Mouse (Mus musculus) c-Kit-positive CD71-positive TER-119-negative erythroid progenitor cells, embryonic 14.5 days (primary cell): ENCODE data around the gene Tmem120b.

Experiments used
- DNase-seq: peaks from one replicate; pipeline ENCODE4 v3.0.0-alpha.2; 2013; ENCODE audit warnings: low read depth

Gene Tmem120b

DNA sequence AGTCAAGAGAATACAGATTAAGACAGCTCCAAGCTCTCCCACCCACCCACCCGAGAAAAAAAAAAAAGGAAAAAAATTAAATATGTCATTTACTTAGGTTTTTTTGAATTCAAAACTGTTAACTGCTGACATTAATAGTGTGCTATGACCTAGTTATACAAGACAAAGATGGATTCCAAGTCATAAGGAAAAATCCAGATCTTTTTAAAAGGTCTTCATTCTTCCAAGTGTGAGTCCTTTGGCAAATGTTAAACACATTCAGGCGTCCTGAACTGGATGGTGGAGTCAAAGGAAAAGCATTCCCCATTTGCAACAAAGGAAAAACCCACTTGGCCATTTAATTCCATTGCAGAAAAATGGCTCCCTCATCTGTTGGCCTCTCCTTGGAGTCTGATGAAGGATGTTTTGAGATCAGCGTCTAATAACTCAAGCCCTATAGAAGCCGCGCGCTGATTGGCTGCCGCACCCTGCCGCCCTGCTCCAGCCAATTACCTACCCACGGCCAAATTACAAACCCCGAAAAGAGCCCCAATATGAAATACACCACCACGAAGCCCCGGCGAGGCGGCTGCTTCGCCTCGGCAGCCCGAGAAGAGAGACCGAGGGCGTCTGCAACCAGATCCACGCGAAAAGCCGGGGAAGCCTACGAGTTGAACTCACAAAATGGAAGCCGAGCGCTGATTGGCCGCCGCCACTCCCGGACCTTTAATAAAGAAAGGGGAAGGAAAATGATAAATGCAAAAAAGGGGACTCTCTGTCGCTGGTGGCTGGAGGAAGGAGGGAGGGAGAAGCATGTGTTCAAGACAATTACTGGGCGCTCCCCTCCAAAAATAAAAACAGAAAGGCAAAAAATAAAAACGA lies 72.7 kb downstream of the Tmem120b start:
- DNase-seq, result peak; percentile 89

DNA sequence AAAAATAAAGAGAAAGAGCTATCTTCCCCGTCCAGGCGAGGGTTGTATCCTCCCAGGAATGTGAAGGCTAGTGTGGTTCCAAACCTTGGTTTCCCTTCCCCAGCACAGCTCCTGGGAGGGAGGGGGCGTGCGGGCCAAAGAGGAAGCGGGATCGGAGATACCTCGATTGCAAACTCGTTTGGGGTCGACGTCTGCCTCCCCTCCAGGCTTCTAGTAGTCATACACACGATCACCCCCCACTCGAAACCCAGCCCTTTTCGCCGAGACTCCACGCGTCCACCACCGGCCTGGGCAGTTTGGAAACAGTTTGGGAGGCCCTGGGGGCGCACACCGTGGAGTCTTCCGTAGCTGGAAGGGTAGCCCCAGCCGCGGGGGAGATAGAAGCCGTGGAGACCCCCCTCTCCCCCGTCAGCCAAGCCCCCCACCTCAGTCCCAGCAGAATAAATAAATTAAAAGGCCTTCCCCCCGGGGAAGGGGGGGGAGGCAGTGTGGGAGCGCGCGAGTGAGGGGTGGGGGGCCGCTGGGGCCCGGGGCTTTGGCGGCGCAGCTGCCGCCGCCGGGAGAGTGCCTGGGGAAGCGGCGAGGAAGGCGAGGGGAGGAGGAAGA lies 73.4 kb downstream of the Tmem120b start:
- DNase-seq, result no peak

DNA sequence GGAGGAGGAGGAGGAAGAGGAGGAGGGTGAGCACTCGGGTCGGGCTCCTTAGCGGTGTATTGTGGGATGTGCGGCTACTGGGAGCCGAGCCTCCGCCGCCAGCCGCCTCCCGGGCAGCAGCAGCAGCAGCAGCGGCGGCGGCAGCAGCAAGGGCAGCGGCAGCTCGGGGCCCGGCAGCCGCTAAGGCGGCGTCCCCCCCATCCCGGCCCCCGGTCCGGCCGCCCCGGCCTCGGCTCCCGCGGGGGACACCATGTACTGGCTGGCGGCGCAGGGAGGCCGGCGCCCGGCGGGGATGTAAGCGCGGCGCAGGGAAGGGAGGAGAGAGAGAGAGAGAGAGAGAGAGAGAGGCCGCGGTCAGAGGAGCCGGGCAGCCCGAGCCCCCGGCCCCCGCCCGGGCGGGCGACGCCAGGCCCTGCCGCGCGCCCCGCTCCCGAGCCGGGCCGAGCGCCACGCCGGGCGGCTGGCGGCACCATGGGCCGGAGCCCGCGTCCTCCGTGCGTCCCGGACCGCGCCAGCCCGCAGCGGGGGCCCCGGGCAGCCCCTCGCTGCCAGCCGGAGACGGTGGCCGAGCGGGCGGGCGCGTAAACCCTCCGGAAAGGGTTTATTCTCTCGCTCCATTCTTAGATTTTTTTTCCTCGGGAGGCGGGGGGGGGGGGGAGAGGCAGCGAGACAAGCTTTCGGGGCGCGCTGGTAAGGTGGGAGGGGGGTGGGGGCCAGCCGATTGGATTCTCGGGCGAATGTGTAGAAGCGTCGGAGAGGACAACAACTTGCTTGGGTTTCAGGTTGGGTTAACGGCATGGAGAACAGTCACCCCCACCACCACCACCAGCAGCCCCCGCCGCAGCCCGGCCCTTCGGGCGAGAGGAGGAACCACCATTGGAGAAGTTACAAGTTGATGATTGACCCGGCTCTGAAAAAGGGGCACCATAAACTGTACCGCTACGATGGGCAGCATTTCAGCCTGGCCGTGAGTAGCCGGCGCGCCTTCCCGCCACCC lies 74.2 kb downstream of the Tmem120b start, which contains the start of gene Setd1b:
TSS of gene Setd1b (plus strand) at position 33 of the 997 bp plus-strand sequence.
- DNase-seq, result no peak

DNA sequence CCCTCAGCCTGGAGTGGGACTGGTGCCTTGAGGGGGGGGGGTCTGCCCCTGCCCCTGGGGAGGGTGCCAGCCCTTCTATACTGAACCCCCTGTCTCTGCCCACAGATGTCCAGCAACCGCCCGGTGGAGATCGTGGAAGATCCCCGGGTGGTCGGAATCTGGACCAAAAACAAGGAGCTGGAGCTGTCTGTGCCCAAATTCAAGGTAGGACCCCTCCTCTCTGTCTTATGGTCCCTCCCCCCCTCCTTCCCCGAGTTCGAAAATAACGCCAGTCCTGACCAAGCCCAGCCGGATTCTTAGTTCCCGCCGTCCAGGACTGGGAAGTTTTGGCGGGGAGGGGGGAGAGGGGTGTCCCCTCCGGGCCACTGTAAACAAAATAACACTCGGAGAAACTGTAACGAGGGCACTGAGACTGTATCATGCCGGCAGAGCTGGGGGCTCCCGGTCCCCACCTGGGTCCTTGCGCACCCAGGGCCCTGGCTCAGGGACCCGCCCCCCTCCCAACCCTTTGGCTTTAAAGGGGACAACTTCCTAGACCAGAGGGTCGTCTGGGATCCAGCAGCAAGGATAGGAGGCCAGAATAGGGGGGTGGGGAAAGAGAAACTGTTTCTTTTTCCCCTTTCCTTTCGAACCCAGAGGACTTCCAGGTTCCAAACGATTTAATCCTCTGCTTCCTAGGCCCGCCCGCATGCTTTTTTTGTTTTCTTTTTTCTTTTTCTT lies 75.2 kb downstream of the Tmem120b start:
- DNase-seq, result no peak

DNA sequence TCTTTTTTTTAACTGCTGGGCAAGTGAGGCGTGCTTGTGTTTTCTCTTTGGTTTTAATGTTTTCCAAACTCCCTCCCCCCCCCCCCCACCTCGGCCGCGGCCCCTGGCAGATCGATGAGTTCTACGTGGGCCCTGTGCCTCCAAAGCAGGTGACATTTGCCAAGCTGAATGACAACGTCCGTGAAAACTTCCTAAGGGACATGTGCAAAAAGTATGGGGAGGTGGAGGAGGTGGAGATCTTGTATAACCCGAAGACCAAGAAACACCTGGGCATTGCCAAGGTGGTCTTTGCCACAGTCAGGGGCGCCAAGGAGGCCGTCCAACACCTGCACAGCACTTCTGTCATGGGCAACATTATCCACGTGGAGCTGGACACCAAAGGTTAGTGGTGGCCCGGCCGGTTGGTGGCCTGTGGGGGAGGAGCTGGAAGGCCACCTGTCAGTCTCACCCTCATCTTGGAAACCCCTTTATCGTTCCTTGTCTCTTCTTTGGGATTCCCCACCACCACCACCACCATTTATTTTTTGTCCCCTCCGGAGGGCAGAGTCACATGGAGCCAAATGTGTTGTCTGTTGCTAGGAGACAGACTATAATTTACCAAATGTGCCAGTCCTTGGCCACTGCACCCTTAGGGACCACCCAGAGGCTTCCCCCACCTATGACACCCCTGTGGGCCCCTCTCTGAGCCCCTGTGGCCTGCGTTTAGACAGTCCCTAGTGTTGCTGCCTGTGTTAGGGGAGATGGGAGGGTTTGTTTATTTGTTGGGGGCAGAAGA lies 75.9 kb downstream of the Tmem120b start:
- no peak for DNase-seq

DNA sequence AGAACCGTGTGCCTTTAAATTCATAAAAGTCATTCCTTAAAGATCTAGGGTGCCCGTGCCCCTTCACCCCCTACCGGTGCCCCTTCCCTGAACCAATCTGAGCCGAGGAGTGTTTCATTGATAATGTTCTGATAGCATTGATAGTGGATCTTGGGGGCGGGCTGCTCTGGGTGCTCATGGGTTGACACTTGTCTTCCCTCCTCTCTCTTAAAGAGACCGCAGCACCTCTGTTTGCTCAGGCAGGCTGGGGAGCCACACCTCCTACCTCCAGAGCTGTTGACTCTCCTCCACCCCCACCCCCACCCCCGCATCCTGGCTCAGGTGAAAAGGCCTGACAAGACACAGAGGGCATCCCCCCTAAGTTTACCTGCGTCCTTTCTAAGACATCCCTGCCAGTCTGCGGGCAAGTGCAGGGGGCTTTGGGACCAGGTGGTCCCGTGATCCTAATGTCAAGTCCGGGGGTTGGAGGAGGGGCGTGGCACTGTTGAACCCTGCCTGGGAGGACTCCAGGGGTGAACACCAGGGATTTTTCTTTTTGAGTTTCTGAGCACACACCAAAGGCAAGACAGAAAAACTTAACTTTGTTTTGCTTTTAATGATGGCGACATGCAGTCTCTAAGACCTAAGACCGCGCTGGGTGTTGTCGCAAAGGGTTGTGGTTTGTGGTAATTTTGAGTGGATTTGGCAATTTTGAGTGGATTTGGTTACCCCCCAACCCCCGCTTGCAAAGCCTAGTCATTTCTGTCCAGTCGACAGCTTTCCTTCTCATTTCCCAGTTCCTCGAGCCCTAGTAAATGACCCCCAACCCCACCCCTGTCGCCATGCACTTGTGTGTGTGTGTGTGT lies 76.8 kb downstream of the Tmem120b start:
- no peak for DNase-seq

DNA sequence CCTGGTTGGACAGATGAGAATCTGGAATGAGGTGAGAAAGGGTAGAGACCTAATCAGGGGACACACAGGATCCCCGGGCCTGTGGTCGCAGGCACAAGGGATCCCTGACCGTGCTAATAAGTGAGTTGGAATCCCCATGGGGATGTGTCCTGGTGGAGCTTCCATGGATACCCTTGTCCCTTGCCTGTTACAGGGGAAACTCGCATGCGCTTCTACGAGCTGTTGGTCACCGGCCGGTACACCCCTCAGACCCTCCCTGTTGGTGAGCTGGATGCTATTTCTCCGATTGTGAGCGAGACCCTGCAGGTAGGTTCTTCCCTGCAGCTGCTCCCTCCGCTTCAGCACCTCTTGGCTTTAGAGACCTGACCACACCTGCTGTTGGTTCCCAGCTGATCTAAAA lies 78.1 kb downstream of the Tmem120b start:
- DNase-seq, result no peak

DNA sequence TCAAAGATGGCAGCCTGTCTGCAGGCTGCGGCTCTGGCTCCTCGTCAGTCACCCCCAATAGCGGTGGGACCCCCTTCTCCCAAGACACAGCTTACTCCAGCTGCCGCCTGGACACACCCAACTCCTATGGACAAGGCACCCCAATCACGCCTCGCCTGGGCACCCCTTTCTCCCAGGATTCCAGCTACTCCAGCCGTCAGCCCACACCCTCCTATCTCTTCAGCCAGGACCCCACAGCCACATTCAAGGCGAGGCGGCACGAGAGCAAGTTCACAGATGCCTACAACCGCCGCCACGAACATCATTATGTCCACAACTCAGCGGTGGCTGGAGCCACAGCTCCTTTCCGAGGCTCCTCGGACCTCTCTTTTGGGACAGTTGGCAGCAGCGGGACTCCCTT lies 79.4 kb downstream of the Tmem120b start:
- DNase-seq, result no peak

DNA sequence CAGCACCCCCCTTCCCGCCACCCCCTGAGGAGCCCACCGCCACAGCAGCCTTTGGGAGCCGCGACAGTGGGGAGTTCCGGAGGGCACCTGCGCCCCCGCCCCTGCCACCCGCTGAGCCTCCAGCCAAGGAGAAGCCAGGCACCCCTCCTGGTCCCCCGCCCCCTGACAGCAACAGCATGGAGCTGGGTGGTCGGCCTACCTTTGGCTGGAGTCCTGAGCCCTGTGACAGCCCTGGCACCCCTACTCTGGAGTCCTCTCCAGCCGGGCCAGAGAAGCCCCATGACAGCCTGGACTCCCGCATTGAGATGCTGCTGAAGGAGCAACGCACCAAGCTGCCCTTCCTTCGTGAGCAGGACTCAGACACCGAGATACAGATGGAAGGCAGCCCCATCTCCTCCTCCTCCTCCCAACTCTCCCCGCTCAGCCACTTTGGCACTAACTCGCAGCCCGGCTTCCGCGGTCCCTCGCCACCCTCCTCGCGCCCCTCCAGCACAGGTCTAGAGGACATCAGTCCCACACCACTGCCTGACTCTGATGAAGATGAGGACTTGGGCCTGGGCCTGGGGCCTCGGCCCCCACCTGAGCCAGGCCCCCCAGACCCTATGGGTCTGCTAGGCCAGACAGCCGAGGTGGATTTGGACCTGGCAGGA lies 80.0 kb downstream of the Tmem120b start:
- no peak for DNase-seq

DNA sequence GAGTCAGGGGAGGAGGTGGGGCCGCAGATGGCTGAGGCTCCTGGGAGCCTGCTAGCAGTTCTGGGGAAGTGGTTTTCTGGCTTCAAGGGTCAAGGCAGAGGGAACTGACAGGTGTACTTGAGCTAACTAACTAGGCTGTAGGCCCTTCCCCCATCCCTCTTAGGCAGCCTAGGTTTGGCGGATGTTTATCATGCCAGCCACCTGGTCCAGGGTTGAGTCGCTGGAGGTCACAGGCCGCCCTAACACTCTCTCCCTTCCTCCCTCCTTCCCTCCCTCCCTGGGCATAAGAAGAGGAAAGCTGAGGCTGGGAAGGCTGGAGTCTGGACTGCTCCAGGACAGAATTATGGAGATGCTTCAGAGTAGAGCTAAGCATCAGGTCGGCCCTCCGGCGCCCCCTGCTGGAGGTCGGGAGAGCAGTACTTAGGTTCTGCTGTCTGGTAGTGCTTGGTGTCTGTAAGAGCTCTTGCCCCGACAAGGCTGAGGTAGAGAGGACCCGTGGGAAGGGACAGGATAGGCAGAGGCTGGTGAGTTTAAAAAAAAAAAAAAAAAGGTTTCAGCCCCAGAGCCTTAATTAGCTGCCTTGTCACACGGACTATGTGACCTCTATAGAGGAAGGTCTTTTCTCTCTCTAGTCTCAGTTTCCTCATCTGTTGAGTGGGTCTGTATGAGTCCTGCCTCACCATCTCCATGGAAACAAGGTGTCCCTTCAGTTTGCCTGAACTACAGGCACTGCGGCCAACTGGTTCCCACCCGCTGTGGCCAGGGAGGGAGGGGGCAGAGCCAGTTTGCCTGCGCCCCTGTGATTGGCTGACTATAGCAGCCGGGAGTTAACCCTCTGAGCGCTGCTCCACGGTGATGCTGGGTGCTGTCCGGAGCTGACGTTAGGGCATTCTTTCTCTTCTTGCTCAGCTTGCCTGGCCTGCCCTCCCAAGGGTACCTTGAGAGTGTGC lies 81.5 kb downstream of the Tmem120b start:
- peak; percentile 78 for DNase-seq

DNA sequence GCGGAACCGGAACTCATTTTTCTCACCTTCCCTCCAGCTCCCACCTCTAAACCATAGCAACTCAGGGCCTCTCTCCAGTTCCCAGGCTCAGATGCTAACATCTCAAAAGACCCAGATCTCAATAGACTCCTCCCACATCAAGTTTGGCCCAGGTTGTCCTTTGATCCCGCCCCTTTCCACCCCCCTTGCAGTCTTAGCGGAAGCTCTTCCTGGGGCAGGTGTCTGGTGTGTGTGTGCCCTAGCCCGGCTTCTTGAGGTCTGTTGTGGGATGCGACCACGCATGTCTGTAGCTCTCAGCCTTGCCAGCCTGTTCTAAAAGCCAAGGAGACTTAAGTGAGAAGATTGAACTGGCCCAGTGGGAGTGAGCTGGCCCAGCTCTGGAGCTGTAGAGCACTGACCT lies 82.4 kb downstream of the Tmem120b start:
- no peak for DNase-seq

DNA sequence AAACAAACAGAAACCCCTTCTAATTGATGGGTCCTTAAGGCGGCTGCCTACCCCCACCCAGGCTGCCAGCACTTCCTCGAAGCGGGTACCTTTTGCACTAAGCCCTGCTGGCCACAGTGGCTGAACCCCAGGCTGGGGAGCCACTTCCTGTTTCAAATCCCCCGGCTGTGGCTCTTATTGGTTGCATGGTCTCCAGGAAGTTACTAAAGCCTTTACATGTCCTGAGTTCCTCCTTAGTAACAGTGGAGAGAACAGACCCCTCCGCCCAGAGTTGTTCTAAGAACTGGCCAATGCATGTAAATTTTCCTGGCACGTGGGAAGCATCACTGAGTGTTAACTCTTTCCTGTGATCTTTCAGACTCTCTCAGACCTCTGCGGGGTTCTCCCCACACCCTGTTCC lies 82.9 kb downstream of the Tmem120b start:
- DNase-seq, result no peak

DNA sequence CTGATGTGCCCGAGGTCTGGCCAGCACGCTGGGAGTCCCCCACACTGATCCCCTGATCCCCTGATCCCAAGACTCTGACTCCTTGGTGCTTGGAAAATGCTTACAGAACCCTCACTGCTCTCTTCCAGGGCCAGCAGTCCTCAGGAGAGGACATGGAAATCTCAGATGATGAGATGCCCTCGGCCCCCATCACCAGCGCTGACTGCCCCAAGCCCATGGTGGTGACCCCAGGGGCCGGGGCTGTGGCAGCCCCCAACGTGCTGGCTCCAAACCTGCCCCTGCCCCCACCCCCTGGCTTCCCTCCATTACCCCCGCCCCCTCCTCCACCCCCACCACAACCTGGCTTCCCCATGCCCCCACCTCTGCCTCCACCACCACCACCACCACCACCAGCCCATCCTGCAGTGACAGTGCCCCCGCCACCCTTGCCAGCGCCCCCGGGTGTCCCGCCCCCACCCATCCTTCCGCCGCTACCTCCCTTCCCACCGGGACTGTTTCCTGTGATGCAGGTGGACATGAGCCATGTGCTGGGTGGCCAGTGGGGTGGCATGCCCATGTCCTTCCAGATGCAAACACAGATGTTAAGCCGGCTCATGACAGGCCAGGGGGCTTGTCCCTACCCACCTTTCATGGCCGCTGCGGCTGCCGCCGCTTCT lies 83.6 kb downstream of the Tmem120b start:
- no peak for DNase-seq

DNA sequence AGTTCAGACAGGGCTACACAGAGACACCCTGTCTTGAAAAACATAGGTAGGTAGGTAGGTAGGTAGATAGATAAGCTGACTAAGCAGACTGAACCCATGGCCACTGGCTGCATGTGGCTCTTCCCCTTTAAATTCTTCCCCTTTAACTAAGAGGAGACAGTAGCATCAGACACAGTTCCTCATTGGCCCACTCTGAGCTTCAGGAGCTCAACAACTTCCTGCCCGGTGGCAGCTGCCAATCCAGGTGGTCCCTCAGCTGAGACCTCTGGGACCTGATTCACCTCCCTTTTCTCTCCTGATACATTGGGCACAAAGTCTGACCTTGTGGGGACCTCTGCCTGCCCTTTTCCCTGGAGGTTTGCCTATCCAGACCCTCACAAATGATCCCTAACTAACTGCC lies 84.7 kb downstream of the Tmem120b start:
- DNase-seq, result no peak

DNA sequence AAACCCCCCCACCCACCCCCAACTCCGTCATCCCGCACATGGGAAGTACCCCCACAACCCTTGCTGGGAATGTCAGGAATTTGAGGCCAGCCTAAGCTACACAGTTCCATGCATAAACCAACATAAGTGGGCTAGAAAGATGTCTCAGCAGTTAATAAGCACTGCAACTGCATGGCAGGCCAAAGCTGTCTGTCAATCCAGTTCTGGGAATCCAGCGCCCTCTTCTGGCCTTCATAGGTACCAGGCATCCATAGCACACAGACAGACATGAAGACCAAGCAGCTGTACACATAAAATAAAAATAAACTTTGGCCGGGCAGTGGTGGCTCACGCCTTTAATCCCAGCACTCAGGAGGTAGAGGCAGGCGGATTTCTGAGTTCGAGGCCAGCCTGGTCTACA lies 87.2 kb downstream of the Tmem120b start:
- DNase-seq, result peak; percentile 82

DNA sequence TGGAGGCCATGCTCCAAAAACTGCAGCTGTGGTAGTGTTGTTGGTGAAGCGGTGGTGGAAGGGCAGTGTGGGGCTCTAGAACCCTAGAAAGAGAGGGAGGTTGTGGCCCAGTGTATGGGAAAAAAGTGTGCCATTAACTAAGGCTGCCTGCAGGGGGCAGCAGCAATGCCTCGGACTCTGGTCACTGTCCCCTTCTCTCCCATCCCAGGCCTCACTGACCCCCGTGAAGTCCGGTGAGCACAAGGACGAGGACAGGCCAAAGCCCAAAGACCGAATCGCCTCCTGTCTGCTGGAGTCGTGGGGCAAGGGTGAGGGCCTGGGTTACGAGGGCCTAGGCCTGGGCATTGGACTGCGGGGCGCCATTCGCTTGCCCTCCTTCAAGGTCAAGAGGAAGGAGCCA lies 88.5 kb downstream of the Tmem120b start:
- no peak for DNase-seq

DNA sequence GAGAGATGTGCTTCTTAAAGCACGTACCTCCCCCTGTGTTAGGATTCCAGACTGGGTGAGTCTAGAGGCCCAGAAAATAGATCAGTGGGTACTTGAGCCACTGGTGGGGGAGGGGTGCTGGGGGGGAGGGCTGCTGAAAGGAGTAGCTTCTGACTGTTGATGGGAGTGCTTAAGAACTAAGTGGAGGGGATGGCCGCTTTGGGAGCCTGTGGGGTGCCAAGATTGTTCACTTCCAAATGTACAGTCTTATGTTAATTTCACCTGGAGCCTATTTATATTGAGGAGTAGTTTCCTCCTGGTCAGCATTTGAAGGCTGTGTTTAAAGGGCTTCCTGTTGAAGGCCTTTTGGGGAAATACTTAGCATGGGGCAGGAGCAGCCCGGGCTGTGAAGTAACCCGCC lies 89.8 kb downstream of the Tmem120b start:
- DNase-seq, result no peak

DNA sequence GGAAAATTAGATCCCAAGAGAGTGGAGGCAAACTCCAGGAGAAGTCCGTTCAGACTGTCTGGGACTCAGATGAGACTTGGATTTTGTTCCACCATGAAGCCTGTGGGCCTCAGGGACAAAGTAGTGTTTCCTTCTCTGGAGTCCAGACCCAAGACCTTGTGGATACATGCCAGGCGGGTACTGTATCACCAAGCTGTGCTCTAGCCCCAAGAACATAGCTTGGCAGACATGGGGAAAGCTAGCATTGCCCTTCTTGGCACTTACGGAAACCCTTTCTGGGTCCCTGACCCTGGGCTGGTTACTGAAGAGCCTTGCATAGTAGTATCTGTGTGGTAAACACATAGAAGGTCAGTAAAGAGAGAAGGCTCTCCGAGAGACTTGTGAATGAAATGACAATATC lies 91.2 kb downstream of the Tmem120b start:
- DNase-seq, result no peak
